Mouse (Mus musculus): ENCODE measurements around the gene Cldn8.

Cldn8 gene

DNA sequence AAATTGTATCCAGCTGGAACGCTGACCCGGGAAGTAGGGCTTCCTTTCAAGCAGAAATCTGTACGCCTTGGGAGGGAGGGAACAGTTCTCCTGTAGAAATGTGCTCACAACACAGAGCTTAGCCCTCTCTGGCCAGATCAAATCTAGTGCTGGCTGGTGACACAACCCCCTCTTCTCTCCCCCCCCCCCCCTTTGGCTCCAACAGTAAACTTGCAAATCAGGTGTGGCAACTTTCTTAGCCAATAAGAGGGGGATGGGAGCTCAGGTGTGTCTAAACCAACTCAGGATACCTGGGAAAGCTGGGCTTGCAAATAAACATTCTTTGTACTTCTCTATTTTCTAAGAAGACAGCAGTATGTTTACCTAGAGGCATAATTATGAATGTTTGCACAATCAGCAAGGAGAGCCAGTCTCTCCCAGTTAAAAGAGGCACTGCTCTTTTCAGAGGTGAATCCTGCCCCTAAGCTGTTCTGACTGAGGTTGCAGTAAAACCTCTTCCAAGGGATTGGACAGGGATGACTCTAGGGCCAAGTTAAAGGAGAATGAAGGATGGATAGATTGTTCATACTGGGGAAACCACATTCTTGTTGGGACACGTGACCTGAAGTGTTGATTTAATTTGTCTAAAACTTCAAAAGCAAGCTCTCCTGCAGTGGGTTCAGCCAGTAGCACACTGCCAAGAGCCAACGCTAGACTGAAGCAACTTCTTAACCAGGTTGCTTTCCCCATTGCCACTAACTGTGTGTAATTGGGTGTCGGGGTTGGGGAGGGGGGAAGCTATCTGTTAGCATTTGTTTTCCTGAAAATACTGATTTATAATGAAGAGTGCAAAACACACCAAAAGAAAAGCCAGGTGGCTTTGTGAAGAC is at the start of gene Cldn8:
Gene Cldn8, minus strand, starts transcription at position 139 of the 869 bp plus-strand sequence.
- DNase-seq: no peak

DNA sequence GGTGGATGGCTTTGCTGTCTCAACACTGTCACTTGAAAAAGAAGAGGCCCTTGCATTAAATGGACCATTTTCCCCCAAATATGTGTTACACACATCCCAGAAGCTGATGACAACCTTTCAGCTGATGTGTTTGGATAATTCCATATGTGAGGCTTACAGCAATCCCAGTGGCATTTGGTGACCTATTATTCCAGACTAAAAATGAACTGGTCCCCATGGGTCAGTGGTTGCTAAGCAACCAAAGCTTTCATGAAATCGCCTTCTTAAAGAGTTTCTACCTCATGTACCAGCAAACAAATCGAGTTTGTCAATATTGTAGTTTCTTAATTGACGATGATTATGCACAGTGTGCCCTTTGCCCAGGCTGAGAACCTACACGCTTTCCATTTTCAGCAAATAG is 49.7 kb upstream of the Cldn8 start:
- no peak for DNase-seq

DNA sequence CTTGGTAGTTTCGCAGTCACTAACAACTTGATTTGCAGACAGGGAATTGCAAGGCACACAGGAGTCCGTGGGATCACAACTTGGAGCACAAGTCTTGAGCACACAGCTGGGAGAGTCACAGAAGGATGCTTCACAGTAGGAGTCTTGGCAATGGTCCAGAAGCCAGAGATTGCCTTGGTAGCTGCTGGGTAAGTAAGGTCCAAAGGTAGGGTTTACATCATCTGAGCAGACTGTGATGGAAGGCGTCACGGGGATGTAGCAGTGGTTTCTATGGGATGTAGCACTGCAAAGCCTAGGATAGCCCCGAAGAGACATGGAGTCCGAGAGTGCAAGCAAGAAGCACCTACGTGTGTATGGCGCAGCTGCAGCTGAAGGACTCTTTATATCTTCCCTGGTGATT is 48.9 kb upstream of the Cldn8 start, which contains the start of gene Krtap24-1:
Gene Krtap24-1, minus strand, starts transcription at position 358 of the 400 bp plus-strand sequence.
- DNase-seq: no peak

- DNase-seq: no peak
Observed at GRCm38 (mm10) chr16:88604570-88604969, 41.6 kb upstream of the Cldn8 start.

DNA sequence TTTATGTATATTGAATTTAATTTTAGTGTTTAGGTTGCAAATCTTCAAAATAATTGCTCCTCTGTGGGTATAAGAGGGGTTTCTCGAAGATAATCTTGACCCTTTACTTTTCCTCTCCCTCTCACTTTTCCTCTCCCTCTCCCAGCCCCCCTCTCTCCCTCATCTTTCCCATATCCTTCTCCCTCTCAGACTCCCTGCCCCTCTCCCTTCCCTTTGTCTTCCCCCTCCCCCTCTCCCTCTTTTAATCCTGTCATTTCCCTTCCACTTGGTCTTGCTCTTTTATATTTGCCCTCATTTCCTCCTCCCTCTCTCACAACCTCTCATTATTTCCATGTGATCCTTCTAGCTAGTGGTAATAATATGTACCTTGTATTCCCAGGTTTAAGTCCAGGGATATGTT is 39.5 kb upstream of the Cldn8 start:
- DNase-seq: no peak

- DNase-seq: no peak
Observed at GRCm38 (mm10) chr16:88600303-88600702, 37.3 kb upstream of the Cldn8 start.

DNA sequence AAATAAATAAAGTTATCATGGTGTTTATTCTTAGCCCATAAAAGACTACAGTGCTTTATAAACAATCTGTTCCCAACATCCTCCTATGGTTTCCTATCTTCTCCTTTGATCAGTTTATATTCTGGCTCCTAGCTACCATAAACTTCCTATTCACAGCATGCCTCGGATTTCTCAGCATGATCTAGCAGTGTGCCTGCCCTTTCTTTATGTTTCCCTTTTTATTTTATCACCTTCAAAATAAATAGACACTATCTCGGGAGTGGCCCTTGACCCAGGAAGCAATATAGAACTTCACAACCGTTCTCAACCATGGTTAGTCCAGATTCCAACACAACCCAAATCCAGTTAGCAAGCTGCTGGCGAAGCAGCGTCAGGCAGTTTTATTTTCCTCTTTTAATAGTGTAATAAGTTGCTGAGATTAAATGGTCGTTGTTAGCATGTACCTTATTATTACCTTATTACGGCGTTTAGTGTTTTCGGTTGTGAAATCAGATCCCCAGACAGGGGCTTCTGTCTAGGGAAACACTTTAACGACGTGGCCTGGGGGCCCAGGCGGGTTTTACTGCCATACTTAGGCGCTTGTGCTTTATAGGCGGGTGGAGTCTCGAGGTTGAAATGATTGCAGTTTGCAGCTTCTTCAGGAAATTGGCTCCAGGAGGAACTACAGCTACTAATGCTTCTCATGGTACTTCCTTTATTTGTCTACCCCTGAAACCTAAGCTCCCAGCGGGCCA is 36.7 kb upstream of the Cldn8 start:
- no peak for DNase-seq

DNA sequence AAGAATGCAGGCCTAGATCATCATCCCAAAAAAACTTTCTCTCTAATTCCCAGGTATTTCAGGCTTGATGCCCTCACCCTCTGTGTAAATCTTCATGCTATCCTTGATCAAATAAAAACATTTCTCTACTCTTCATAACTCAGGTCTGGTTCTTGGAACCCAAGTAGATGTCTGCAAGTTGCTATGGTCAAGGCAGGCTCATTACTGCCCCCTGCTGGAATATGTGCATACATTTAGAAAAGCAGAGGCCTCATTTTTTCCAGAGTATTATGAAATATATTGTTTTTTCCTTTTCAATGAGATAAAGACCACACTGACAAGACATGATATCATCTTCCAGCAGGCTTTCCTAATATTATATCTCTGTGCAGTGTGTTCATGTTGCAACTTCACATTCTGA is 29.8 kb upstream of the Cldn8 start:
- no peak for DNase-seq

- no peak for DNase-seq
Observed at GRCm38 (mm10) chr16:88583338-88583737, 20.4 kb upstream of the Cldn8 start.

GRCm38 (mm10) chr16:88575885-88576679 is 13.1 kb upstream of the Cldn8 start:
- no peak for DNase-seq

DNA sequence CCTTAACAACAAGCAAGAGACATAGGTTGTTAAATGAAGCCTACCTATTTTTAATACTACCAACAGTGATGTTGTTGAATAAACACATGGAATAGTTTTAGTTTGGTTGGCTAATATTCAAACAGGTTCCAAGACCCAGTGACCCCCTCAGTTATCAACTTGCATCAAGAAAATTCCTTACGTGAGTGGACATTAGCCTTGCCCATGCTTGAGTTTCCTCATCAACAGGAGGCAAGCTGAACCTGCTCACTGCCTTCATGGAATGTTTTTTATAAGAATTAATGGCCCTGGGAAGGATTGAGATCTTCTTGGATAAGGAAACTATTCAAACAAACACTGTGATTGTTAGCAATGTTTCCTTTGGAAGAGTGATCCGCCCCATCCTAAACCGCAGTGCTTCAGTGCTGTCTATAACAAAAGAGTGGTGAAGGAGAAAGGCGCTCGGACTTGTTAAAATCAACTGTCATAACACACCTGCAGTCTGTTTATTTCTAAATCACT is 10.0 kb upstream of the Cldn8 start:
- DNase-seq: no peak

GRCm38 (mm10) chr16:88570136-88570535 is 7.2 kb upstream of the Cldn8 start:
- DNase-seq: no peak

- DNase-seq: no peak
Observed at GRCm38 (mm10) chr16:88569732-88570131, 6.7 kb upstream of the Cldn8 start.

- DNase-seq: no peak
Observed at GRCm38 (mm10) chr16:88569096-88569495, 6.1 kb upstream of the Cldn8 start.

DNA sequence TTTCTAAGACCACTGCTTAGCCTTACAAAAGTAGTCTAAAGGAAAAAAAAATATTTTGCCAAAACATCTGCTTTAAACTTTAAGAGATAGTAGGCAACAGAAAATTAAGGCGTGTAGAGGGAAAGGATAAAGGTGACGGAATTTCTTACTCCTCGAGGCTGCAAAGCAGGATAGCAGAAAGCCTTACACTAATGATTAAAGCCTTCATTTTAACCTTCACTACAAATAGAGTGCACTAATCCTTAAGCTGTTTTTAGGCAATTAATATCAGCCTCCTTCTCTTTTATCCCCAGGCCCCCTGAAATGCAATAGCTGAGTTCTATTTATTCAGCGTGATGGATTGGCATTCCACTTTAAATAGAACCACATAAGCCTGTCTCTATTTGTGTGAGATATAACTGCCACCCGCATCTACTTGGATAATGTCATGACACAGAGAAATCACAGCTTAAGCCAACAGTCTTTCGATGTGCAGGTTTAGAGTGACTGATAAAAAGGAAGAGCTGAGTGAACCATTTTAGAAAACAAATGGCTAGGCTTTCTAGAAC is 1.3 kb downstream of the Cldn8 start:
- DNase-seq: no peak

DNA sequence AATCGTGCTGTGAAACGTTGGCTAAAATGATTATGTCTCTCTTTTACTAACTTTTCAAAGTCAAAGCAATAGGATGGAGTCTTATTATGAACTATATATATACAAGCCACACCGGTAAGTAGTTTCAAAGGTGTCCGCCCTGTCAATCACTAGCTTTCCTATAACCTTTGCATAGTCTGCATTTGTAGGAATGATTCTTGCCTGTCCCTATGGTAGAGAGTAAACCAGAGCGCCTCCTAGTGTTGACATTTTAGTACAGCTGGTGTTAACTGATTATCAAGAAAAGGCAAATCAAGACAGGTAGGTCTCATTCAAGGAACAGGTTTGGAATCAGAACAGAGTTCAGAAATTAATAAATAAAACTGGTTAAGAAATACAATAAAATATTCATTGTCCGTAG is 20.5 kb downstream of the Cldn8 start:
- DNase-seq: no peak

GRCm38 (mm10) chr16:88539841-88540487 is 23.0 kb downstream of the Cldn8 start:
- DNase-seq: no peak

GRCm38 (mm10) chr16:88511348-88511747 is 51.6 kb downstream of the Cldn8 start:
- no peak for DNase-seq

Measured in right cerebral cortex, postnatal 25 days (tissue).